Mouse (Mus musculus): ENCODE data around the gene Mfsd14a.

- TF ChIP-seq ZMIZ1 (IDR thresholded peaks at IDR 0.05; ENCODE audit: low read depth, low read length) (no peak), KAT2A (conservative IDR thresholded peaks at IDR 0.05; ENCODE audit: low read depth, low read length) (no peak), CTCF (IDR thresholded peaks at IDR 0.05 in 2 of 3, conservative IDR thresholded peaks at IDR 0.05 in 1 of 3; ENCODE audit: control insufficient read depth in 1 of 3, insufficient read depth in 1 of 3, low read depth in 2 of 3, low read length in 3 of 3, poor library complexity in 1 of 3, severe bottlenecking in 1 of 3) (no peak), TAL1 (IDR thresholded peaks at IDR 0.05; ENCODE audit: low read length) (no peak), MYC (IDR thresholded peaks at IDR 0.05; ENCODE audit: low read depth, low read length) (no peak), ETS1 (IDR thresholded peaks at IDR 0.05; ENCODE audit: low read depth, low read length) (no peak), ZKSCAN1 (IDR thresholded peaks at IDR 0.05; ENCODE audit: low read depth, low read length) (no peak), SMC3 (IDR thresholded peaks at IDR 0.05; ENCODE audit: low read depth, low read length) (no peak), USF1 (IDR thresholded peaks at IDR 0.05; ENCODE audit: low read depth, low read length) (no peak)
These were observed 40.3 kb upstream of the Mfsd14a start for GRCm38 (mm10) chr3:116702647-116703272.

Measured in MEL (cell line).